Mouse (Mus musculus): Measurements from ENCODE around the gene Kmt5a. TPM values are rescaled to one million over a fixed set of nuclear protein-coding genes. Genes with fewer than 3 reads are reported as not detected.

Kmt5a gene
- 62.9 and 67.3 TPM in 2 replicates for polyA plus RNA-seq (2016; fragmentation: Nextera tagmentation; extraction: Ambion mirVana)

DNA sequence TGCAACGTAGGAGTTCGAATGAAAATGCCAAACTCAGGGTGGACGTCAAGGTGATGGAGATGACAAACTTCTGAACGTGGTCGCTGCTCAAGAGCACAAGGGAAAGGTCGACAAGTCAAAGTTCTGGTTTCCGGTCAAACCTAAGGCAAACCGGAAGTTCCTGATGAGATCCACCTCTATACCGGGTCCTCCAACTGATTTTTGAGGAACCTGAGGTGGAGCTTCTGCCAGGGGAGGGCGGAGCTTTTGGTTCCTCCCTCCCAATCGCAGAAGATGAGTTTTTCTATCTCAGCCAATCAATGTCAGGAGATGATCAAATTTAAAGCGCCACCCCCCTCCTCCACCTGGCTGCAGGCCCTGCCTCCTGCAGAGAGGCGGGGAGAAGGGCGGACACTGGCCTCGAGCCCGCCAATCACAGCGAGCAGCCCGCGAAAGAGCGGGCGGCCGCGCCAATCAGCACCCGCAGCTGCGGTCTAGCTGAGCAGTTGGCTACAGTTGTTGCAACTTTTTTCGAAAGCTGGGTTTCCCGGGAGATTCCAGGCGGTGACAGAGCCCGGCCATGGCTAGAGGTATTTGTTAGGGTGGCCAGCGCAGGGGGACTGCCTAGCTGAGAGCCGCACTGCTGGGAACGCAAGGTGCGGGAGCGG, at the start of gene Kmt5a:
TSS of gene Kmt5a (plus strand) at position 484 of the 647 bp plus-strand sequence.
- H3K9ac ChIP-seq = peak within 1 kb of the TSS; percentile 82
- H3K4me2 ChIP-seq (replicated peaks) = peak within 1 kb of the TSS; percentile 99
- under 1% methylated on average over 34 of the region's 34 CpGs for WGBS
- no peaks in the 10 kb centered on the region for H3K36me3 ChIP-seq
- H3K4me3 ChIP-seq = peak within 1 kb of the TSS; percentile 76
- ATAC-seq (ENCODE audit: low FRiP score) = peak; percentile 98
- H3K27me3 ChIP-seq = no peaks in the 10 kb centered on the region
- peak within 1 kb of the TSS; percentile 87 for H3K27ac ChIP-seq
- H3K9me3 ChIP-seq (replicated peaks) = no peaks in the 10 kb centered on the region
- peaks cover 15% of the 10 kb centered on the region for H3K4me1 ChIP-seq

DNA sequence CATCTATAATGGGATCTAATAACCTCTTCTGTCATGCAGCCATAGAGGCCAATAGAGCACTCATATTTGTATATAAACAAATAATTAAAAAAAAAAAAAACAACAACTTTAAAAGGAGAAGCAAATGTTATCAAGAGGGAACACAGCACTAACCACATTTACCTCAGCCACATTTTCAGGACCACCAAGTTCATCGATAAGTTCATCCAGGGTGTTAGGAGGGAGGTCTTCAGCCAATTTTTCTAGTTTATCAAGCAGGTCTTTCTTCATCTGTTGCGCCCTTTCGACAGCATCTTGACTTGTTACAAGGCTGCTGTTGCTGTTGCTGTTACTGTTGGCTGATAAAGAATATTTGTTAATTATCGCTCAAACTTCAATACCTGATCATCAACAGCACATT, 47.3 kb upstream of the Kmt5a start:
- WGBS = 100% methylated on average over 4 of the region's 4 CpGs
- Histone ChIP-seq H3K4me2 (replicated peaks) (no peak overlapping the region), H3K27ac (no peak overlapping the region), H3K4me1 (no peaks in the 10 kb centered on the region), H3K4me3 (no peak overlapping the region), H3K36me3 (peaks cover 85% of the 10 kb centered on the region), H3K27me3 (no peaks in the 10 kb centered on the region), H3K9me3 (replicated peaks) (no peaks in the 10 kb centered on the region), H3K9ac (no peak overlapping the region)
- no peak for ATAC-seq (ENCODE audit: low FRiP score)

DNA sequence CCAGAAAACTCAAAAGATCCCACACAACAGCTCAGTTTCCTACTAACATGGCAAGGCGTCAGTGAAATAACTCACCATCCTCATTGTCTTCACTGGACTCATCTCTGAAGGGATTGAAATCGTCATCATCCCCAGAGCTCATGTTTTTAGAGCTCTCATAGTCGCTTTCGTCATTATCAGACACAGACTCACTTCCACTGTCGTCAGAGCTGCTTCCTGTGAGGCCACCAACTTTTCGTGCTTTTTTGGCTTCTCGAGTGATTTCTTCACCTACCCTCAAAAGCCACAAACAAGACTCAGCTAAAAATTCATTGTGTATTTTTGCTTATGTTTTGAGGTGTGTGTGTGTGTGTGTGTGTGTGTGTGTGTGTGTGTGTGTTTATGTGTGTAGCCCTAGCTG, 46.0 kb upstream of the Kmt5a start:
- Histone ChIP-seq H3K4me1 (no peaks in the 10 kb centered on the region), H3K9me3 (replicated peaks) (no peaks in the 10 kb centered on the region), H3K27me3 (no peaks in the 10 kb centered on the region), H3K36me3 (peaks cover 84% of the 10 kb centered on the region), H3K27ac (no peak overlapping the region), H3K9ac (no peak overlapping the region), H3K4me3 (no peak overlapping the region), H3K4me2 (replicated peaks) (no peak overlapping the region)
- 92% methylated on average over 7 of the region's 7 CpGs for WGBS
- ATAC-seq (ENCODE audit: low FRiP score) = no peak

DNA sequence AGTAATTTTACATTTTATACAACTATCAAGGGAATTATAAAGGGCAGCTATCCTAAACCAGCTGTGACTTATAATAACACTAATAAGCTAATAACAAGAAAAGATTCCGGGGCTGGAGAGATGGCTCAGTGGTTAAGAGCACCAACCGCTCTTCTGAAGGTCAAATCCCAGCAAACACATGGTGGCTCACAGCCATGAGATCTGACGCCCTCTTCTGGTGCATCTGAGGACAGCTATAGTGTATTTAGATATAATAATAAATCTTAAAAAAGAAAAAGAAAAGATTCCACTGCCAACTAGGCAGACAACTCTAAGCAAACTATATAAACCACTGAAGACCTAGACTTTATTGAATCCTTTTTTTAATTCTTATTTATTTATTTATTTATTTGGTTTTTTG, 28.9 kb upstream of the Kmt5a start:
- Histone ChIP-seq H3K9me3 (replicated peaks) (no peaks in the 10 kb centered on the region), H3K4me2 (replicated peaks) (no peak overlapping the region), H3K27ac (no peak overlapping the region), H3K27me3 (no peaks in the 10 kb centered on the region), H3K4me3 (no peak overlapping the region), H3K36me3 (peaks cover 60% of the 10 kb centered on the region), H3K9ac (no peak overlapping the region), H3K4me1 (no peaks in the 10 kb centered on the region)
- ATAC-seq (ENCODE audit: low FRiP score) = no peak
- WGBS = 87% methylated on average over 3 of the region's 3 CpGs

DNA sequence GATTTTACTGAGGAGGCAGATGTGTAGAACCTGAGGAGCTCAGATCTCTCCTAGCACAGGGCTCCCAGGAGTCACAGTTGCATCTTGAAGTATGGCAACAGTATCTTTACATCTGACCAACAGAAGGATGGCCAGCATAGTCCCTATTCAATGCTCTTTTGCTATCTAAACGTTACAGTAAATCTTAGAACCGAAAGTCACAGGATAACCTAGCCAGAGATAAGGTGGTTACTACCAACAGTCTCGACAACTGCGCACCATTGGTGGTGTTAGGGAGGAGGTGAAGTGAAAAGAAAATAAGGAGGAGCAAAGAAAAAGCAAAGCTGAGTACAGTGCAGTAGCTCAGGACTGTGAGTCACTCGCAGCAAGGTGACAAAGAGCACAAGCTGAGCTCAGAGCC, 27.6 kb upstream of the Kmt5a start:
- WGBS = 94% methylated on average over 5 of the region's 5 CpGs
- Histone ChIP-seq H3K9me3 (replicated peaks) (no peaks in the 10 kb centered on the region), H3K9ac (no peak overlapping the region), H3K4me3 (no peak overlapping the region), H3K27ac (no peak overlapping the region), H3K4me2 (replicated peaks) (no peak overlapping the region), H3K4me1 (no peaks in the 10 kb centered on the region), H3K27me3 (no peaks in the 10 kb centered on the region), H3K36me3 (peaks cover 50% of the 10 kb centered on the region)
- no peak for ATAC-seq (ENCODE audit: low FRiP score)

DNA sequence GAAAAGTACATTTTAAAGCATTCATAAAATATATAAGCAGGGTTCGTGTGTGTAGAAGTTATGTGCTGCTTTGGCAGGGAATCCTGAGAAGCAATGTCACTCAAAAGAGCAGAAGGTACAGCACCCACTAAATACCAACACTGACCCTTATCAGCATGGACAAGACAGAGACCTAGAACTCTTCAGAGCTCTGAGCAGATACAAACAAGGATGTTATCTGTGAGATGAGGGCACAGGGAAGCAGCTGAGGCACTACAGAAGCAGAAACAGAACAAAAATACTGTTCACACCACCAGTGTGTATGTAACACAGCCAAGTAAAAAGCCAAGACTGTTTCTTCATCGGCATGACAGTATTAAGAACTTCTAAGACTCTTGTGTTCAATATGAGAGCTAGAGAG, 20.8 kb upstream of the Kmt5a start:
- 91% methylated on average over 2 of the region's 2 CpGs for WGBS
- Histone ChIP-seq H3K36me3 (peaks cover 11% of the 10 kb centered on the region; the same call in 1 of the 2 replicates), H3K27ac (no peak overlapping the region), H3K4me1 (peaks cover 5% of the 10 kb centered on the region; the same call in 1 of the 2 replicates), H3K4me2 (replicated peaks) (no peak overlapping the region), H3K9me3 (replicated peaks) (no peaks in the 10 kb centered on the region), H3K27me3 (no peaks in the 10 kb centered on the region), H3K9ac (no peak overlapping the region), H3K4me3 (no peak overlapping the region)
- ATAC-seq (ENCODE audit: low FRiP score) = no peak

DNA sequence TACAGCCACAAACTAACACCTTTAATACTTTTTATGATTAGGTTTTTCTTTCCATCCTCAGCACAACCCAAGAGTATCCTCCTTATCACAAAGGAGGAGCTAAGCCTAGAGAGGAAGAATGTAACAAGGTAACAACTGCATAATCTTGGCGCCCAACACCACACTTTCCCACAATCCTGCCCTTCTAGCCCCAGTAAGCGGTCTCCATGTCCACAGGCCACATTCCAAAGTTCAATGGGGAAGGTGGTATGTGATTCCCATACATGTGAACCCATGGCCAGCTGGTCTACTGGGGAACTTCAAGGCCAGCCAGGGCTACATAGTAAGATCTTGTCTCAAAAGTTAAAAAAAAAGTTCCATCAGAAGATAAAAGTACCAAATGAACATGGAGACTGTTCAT, 17.9 kb upstream of the Kmt5a start:
- Histone ChIP-seq H3K27ac (no peak overlapping the region), H3K4me1 (peaks cover 13% of the 10 kb centered on the region), H3K9ac (no peak overlapping the region), H3K36me3 (peaks cover 7% of the 10 kb centered on the region; the same call in 1 of the 2 replicates), H3K4me3 (no peak overlapping the region), H3K9me3 (replicated peaks) (no peaks in the 10 kb centered on the region), H3K4me2 (replicated peaks) (no peak overlapping the region), H3K27me3 (no peaks in the 10 kb centered on the region)
- ATAC-seq (ENCODE audit: low FRiP score) = no peak
- 91% methylated on average over 2 of the region's 2 CpGs for WGBS

DNA sequence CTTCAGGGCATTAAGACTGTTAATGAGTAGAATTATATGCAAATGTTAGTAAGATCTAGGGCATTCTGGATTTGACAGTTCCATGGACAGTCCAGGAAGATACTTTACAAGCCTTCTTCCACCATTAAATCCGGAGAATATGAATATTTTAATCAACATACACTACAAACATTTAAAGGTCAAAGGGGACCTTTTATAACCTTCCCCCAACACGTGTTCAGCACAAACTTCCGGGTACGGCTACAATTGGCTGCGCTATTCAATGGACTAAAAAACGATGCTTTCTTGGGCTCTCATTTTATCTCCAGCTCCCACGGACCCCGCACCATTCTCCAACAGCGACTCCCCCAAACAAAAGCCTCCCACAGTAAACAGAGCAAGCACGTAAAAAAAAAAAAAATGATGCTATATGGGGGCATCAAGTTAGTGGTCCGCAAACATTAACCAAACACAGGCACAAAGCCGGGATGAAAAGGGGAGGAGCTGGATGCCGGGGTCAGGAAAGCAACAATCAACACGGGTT, 15.5 kb upstream of the Kmt5a start:
- Histone ChIP-seq H3K27ac (peak overlapping the region; percentile 92; the same call in 1 of the 2 replicates), H3K4me1 (peaks cover 13% of the 10 kb centered on the region), H3K36me3 (peaks cover 7% of the 10 kb centered on the region; the same call in 1 of the 2 replicates), H3K27me3 (no peaks in the 10 kb centered on the region), H3K9me3 (replicated peaks) (no peaks in the 10 kb centered on the region), H3K4me2 (replicated peaks) (peak overlapping the region; percentile 93), H3K9ac (peak overlapping the region; percentile 97), H3K4me3 (peak overlapping the region; percentile 99)
- no peak for ATAC-seq (ENCODE audit: low FRiP score)
- WGBS = 4% methylated on average over 14 of the region's 14 CpGs

DNA sequence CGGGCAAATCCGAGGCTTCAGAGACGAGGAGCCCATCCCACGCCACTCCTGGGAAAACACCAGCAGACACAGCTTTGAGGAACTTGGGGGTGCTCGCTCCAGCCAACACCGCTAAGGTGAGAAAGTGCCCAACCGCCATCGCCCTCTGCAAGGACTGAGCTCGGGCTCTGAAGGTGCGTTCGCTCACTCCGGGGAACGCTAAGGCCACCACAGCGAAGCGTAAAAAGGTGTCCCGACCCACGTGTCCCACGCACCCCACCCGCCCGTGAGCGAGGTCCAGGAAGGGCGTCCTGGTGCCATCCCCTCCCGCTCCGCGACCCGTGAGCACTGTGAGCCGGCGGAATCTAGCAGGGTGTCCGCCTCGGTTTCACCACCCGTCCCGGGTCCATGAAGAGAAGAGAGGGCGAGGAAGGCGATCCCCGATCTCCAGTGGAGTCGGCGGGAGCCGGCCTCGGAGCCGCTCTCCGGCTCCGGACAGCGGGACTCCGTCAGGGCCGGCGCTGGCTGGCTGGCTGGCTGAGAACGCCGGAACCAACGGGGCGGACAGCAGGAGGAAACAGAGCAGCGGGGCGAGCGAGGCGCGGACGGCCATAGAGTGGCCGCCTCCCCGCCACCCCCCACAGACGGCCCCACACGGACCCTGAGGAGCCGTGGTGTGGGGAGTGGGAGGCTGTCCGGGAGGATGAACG, 14.9 kb upstream of the Kmt5a start:
- Histone ChIP-seq H3K36me3 (peaks cover 7% of the 10 kb centered on the region; the same call in 1 of the 2 replicates), H3K4me2 (replicated peaks) (peak overlapping the region; percentile 93), H3K27ac (peak overlapping the region; percentile 92), H3K4me1 (peaks cover 13% of the 10 kb centered on the region), H3K9ac (peak overlapping the region; percentile 97), H3K9me3 (replicated peaks) (no peaks in the 10 kb centered on the region), H3K27me3 (no peaks in the 10 kb centered on the region), H3K4me3 (peak overlapping the region; percentile 99)
- ATAC-seq (ENCODE audit: low FRiP score) = peak; percentile 80
- under 1% methylated on average over 63 of the region's 63 CpGs for WGBS

DNA sequence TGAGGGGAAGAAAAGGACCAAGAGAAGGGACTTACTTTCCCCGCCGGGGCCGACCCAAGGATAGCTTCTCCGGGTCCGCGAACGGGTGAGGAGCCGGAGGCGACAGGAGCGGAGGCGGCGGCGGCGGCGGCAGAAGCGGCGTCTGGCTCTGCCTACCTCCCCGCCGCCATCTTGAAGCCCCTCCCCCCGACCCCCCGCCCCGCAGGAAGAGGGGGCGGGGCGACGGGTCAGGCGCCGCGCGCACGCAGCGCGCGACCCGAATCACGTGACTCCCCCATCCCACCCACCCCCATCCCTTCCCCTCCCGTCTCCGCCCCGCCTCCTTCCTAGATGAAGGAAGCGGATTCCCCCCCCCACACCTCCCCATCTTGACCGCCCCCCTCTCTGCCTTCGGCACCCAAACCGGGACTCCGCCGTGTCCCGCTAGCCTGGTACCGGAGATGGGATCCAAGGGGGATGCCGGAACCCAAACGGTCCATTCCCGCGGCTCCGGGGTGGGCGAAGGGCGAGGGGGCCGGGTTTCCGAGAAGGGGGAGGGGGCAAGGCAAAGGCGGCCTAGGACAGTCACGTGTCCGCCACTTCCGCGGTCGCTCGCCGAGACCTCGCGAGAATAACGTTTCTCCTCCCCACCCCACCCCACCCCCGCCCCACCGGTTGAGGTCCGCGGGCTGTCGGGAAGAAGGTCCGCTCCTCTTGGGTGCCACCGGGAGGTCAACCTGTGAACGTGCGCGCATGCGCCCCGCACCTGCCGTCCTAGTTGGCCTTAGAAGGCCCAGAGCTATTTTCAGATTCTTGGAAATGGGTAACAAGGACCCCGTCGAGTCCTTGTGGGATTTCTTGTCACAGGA, 14.1 kb upstream of the Kmt5a start, which contains the start of gene Sbno1:
TSS of gene Sbno1 (minus strand) at position 590 of the 848 bp plus-strand sequence.
- H3K4me1 ChIP-seq = peaks cover 13% of the 10 kb centered on the region
- WGBS = under 1% methylated on average over 52 of the region's 81 CpGs
- ATAC-seq (ENCODE audit: low FRiP score) = peak; percentile 94

DNA sequence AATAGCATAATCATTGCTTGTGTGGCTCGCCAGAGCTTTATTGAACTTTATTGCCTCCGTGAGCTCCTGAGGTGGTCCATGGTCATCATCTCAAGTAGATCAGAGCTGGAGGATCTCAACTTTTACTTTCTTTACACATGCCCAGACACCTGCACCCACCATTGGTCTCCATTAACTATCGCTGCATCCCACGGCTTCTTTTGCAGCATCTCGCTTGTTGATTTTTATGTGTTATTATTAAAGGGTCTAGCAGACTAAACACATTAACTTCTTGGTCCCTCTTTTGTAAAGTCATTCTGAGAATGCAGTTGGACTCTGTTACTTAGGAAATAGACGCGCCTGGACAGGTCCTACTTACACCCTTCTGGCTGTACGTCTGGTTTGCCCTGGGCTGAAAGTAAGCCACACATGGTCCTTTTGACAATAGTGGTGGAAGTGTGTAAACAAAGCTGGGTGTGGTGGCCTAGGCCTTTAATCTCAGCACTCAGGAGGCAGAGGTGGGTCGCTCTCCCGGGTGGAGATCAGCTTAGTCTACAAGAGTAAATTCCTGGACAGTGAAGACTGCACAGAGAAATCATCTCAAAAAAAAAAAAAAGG, 13.2 kb upstream of the Kmt5a start:
- ATAC-seq (ENCODE audit: low FRiP score) = no peak
- Histone ChIP-seq H3K9ac (peak overlapping the region; percentile 83; the same call in 1 of the 2 replicates), H3K27me3 (no peaks in the 10 kb centered on the region), H3K4me2 (replicated peaks) (peak overlapping the region; percentile 93), H3K4me3 (peak overlapping the region; percentile 99), H3K27ac (peak overlapping the region; percentile 92), H3K9me3 (replicated peaks) (no peaks in the 10 kb centered on the region), H3K4me1 (peaks cover 13% of the 10 kb centered on the region), H3K36me3 (peaks cover 7% of the 10 kb centered on the region; the same call in 1 of the 2 replicates)
- WGBS = 93% methylated on average over 10 of the region's 10 CpGs

More for the DNA sequence above, 14.1 kb upstream of the Kmt5a start, which contains the start of gene Sbno1:
- Histone ChIP-seq H3K27me3 (no peaks in the 10 kb centered on the region), H3K9me3 (replicated peaks) (no peaks in the 10 kb centered on the region), H3K27ac (peak within 1 kb of the TSS; percentile 92), H3K9ac (peak within 1 kb of the TSS; percentile 97), H3K4me2 (replicated peaks) (peak within 1 kb of the TSS; percentile 93), H3K36me3 (peaks cover 7% of the 10 kb centered on the region; the same call in 1 of the 2 replicates), H3K4me3 (peak within 1 kb of the TSS; percentile 99)

Measured in hindbrain, embryonic 12.5 days (tissue).